Mouse (Mus musculus): ENCODE results near the gene Dnttip2.
"Not testable (repeated sequence)": the region's sequence is repeated elsewhere in the genome, so short reads cannot be mapped to it uniquely, and the experiment has no call there.

Gene Dnttip2

GRCm38 (mm10) chr3:122289344-122289743 is 15.2 kb downstream of the Dnttip2 start:
- not testable (repeated sequence) for DNase-seq (ENCODE audit: low spot score in 2 of 2)

- DNase-seq (ENCODE audit: low spot score in 2 of 2): no peak
Measured at GRCm38 (mm10) chr3:122290696-122291095, 16.5 kb downstream of the Dnttip2 start.

GRCm38 (mm10) chr3:122291828-122292227 is 17.6 kb downstream of the Dnttip2 start:
- no peak for DNase-seq (ENCODE audit: low spot score in 2 of 2)

- DNase-seq (ENCODE audit: low spot score in 2 of 2): peak; percentile 93
Measured at GRCm38 (mm10) chr3:122292300-122293222, 18.4 kb downstream of the Dnttip2 start.

GRCm38 (mm10) chr3:122293223-122293953 is 19.2 kb downstream of the Dnttip2 start:
- DNase-seq (ENCODE audit: low spot score in 2 of 2): no peak

- DNase-seq (ENCODE audit: low spot score in 2 of 2): peak; percentile 56 to 70
Measured at GRCm38 (mm10) chr3:122293954-122294850, 20.0 kb downstream of the Dnttip2 start, which contains the start of gene Bcar3. Bcar3 (plus strand) TSS chr3:122294136.

- peak in 1 of 2 experiments; percentile 40 for DNase-seq (ENCODE audit: low spot score in 2 of 2)
Measured at GRCm38 (mm10) chr3:122295511-122295910, 21.3 kb downstream of the Dnttip2 start.

- DNase-seq (ENCODE audit: low spot score in 2 of 2): no peak
Measured at GRCm38 (mm10) chr3:122296979-122297378, 22.8 kb downstream of the Dnttip2 start.

- no peak for DNase-seq (ENCODE audit: low spot score in 2 of 2)
Measured at GRCm38 (mm10) chr3:122300983-122301919, 27.1 kb downstream of the Dnttip2 start.

GRCm38 (mm10) chr3:122304560-122304959 is 30.4 kb downstream of the Dnttip2 start:
- no peak for DNase-seq (ENCODE audit: low spot score in 2 of 2)

- DNase-seq (ENCODE audit: low spot score in 2 of 2): no peak
Measured at GRCm38 (mm10) chr3:122307894-122308671, 33.9 kb downstream of the Dnttip2 start.

GRCm38 (mm10) chr3:122308981-122309380 is 34.8 kb downstream of the Dnttip2 start:
- no peak for DNase-seq (ENCODE audit: low spot score in 2 of 2)

GRCm38 (mm10) chr3:122312078-122312477 is 37.9 kb downstream of the Dnttip2 start:
- peak; percentile 57 to 74 for DNase-seq (ENCODE audit: low spot score in 2 of 2)

GRCm38 (mm10) chr3:122312936-122313629 is 38.9 kb downstream of the Dnttip2 start:
- DNase-seq (ENCODE audit: low spot score in 2 of 2): no peak

GRCm38 (mm10) chr3:122313936-122314335 is 39.7 kb downstream of the Dnttip2 start:
- DNase-seq (ENCODE audit: low spot score in 2 of 2): no peak

- DNase-seq (ENCODE audit: low spot score in 2 of 2): no peak
Measured at GRCm38 (mm10) chr3:122316621-122317020, 42.4 kb downstream of the Dnttip2 start.

- DNase-seq (ENCODE audit: low spot score in 2 of 2): no peak
Measured at GRCm38 (mm10) chr3:122317339-122317738, 43.2 kb downstream of the Dnttip2 start.

- no peak for DNase-seq (ENCODE audit: low spot score in 2 of 2)
Measured at GRCm38 (mm10) chr3:122322226-122322625, 48.0 kb downstream of the Dnttip2 start.

- DNase-seq (ENCODE audit: low spot score in 2 of 2): no peak
Measured at GRCm38 (mm10) chr3:122323841-122324240, 49.7 kb downstream of the Dnttip2 start.
